Mouse (Mus musculus) intestine, embryonic 16.5 days (tissue): ENCODE data around the gene Srebf2. TPM values are rescaled to one million over a fixed set of nuclear protein-coding genes. Genes with fewer than 3 reads are reported as not detected.
A peak's percentile ranks its signal among the peaks of the same experiment; 100 is the strongest.

Experiments used
- ATAC-seq: fragments of 200-750 bp; cut with Nextera tagmentation; 2 replicates; pipeline ENCODE4 v1.8.0; 2017; ENCODE audit warnings: moderate TSS enrichment, moderate library complexity
- H3K27ac ChIP-seq: fragments of 300-500 bp; sonication (generic); 2 replicates; pipeline ENCODE4 v1.5.1; 2014; ENCODE audit warnings: mild to moderate bottlenecking, low read length
- H3K27me3 ChIP-seq: fragments of 300-500 bp; sonication (generic); replicated peaks from 2 replicates; pipeline ENCODE4 v1.6.1; 2014; ENCODE audit warnings: low read length, control low read depth, mixed read lengths; ENCODE audit not compliant: control insufficient read depth, insufficient read depth
- H3K36me3 ChIP-seq: fragments of 300-500 bp; sonication (generic); 2 replicates; pipeline ENCODE4 v1.6.1; 2014; ENCODE audit warnings: low read length, control low read depth; ENCODE audit not compliant: control insufficient read depth, insufficient read depth
- H3K4me1 ChIP-seq: fragments of 300-500 bp; sonication (generic); 2 replicates; pipeline ENCODE4 v1.6.1; 2014; ENCODE audit warnings: low read length, control low read depth, mixed read lengths; ENCODE audit not compliant: control insufficient read depth, insufficient read depth
- H3K4me2 ChIP-seq: fragments of 300-500 bp; sonication (generic); 2 replicates; pipeline ENCODE4 v1.6.1; 2014; ENCODE audit warnings: low read depth, low read length, control low read depth
- H3K4me3 ChIP-seq: fragments of 300-500 bp; sonication (generic); 2 replicates; pipeline ENCODE4 v1.5.1; 2014; ENCODE audit warnings: mild to moderate bottlenecking, low read length
- H3K9ac ChIP-seq: fragments of 300-500 bp; sonication (generic); 2 replicates; pipeline ENCODE4 v1.6.1; 2014; ENCODE audit warnings: low read depth, low read length
- H3K9me3 ChIP-seq: fragments of 300-500 bp; sonication (generic); 2 replicates; pipeline ENCODE4 v1.6.1; 2016; ENCODE audit warnings: low read length, control low read depth; ENCODE audit not compliant: control insufficient read depth
- WGBS: fragments of 180-500 bp; shearing (Covaris S2); extraction: QIAGEN DNeasy Blood & Tissue Kit; methylation state at CpG from one replicate; pipeline ENCODE4 v1.1.7; 2014; 5-methylcytosine and 5-hydroxymethylcytosine counted together
- polyA plus RNA-seq: library from polyadenylated mRNA; unstranded; fragments of >200 nt; fragmentation: Nextera tagmentation; extraction: Ambion mirVana; gene quantifications from 2 replicates; pipeline ENCODE4 v1.2.1, GENCODE M21; 2015

Srebf2 gene
- polyA plus RNA-seq, 1 experiment from 2014 or later, result 141 TPM

- Histone ChIP-seq H3K4me1 (peaks cover 20% of the 10 kb centered on the region), H3K4me3 (no peak overlapping the region)
These were observed 60.7 kb downstream of the Srebf2 start for GRCm38 (mm10) chr15:82207504-82208219.

DNA sequence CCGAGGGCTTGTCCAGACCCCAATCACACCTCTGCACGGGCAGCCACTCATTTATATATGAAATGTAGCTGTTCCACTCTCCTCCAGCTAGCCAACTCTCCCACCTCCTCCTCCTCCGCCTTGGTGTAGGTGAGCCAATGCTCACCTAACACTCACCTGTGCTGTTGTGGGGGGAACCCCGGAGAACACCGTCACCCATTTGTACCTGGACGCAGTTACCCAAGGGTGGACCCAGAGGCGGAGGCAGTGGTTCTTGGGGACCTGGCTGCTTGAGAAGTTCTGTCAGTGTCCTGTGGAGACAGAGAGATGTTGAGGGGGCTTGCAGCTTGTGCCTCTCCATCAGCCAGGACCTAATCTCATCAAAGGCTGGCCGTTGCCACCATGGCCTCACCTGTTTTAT, 61.3 kb downstream of the Srebf2 start:
- no peak for ATAC-seq
- 83% methylated on average over 8 of the region's 8 CpGs for WGBS
- 0 out of 2 replicates have a peak, but pooled peaks cover 7% of the 10 kb centered on the region for H3K36me3 ChIP-seq
- no peak overlapping the region for H3K4me3 ChIP-seq
- no peak overlapping the region for H3K27ac ChIP-seq
- H3K4me2 ChIP-seq, result no peak overlapping the region
- H3K4me1 ChIP-seq, result peaks cover 21% of the 10 kb centered on the region
- H3K9ac ChIP-seq, result no peak overlapping the region
- H3K27me3 ChIP-seq, result peaks cover 68% of the 10 kb centered on the region
- no peaks in the 10 kb centered on the region for H3K9me3 ChIP-seq

More at GRCm38 (mm10) chr15:82207504-82208219, 60.7 kb downstream of the Srebf2 start:
- 31% methylated on average over 30 of the region's 30 CpGs for WGBS
- no peak overlapping the region for H3K9ac ChIP-seq
- H3K27me3 ChIP-seq, result peaks cover 61% of the 10 kb centered on the region
- no peak overlapping the region for H3K27ac ChIP-seq
- no peaks in the 10 kb centered on the region for H3K9me3 ChIP-seq
- ATAC-seq, result no peak
- no peak overlapping the region for H3K4me2 ChIP-seq
- 0 out of 2 replicates have a peak, but pooled peaks cover 13% of the 10 kb centered on the region for H3K36me3 ChIP-seq

DNA sequence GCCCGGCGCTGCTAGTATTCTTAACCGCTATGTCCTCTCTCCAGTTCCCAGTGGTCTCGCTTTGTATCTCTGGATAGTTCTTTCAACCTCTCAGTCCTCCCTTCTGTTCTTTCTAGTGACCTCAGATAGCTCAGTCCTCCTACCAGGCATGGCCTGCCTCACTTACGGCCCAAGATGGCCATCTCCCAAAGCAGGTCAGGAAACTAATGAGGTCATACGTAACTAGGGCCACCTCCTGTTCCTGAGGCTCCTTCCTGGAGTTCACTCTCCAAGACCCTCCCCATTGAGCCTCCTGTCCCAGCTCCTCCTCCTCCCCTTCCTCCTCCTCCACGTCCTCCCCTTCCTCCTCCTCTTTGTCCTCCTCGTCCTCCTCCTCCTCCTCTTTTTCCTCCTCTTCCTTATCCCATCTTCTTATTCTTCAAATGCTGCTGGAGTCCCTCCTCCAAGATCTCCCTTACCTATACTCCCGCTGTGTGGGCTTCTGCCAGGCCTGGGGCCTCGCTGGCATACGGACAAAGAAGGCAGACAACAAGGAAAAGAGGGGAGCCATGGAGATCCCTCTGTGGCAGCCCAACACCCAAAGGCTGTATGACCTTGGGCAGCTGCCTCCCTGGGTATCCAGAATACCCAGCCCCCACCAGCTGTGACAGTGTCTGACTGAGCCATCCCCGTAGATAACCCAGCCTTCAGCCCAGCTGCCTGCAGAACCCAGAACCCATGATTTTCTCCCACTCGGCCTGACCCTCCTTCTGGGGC, 62.5 kb downstream of the Srebf2 start:
- Histone ChIP-seq H3K4me2 (no peak overlapping the region), H3K4me3 (no peak overlapping the region), H3K36me3 (0 out of 2 replicates have a peak, but pooled peaks cover 3% of the 10 kb centered on the region), H3K4me1 (peaks cover 21% of the 10 kb centered on the region), H3K27me3 (peaks cover 75% of the 10 kb centered on the region), H3K9ac (no peak overlapping the region), H3K27ac (no peak overlapping the region), H3K9me3 (no peaks in the 10 kb centered on the region)
- 81% methylated on average over 13 of the region's 13 CpGs for WGBS
- ATAC-seq, result no peak

- H3K4me2 ChIP-seq, result no peak overlapping the region
- H3K9me3 ChIP-seq, result no peaks in the 10 kb centered on the region
- H3K4me1 ChIP-seq, result peaks cover 21% of the 10 kb centered on the region
- WGBS, result 44% methylated on average over 1 of the region's 1 CpGs
- no peak overlapping the region for H3K27ac ChIP-seq
- peaks cover 84% of the 10 kb centered on the region for H3K27me3 ChIP-seq
- 0 out of 2 replicates have a peak, but pooled peaks cover 3% of the 10 kb centered on the region for H3K36me3 ChIP-seq
- H3K4me3 ChIP-seq, result no peak overlapping the region
- H3K9ac ChIP-seq, result no peak overlapping the region
- no peak for ATAC-seq
These were observed 63.8 kb downstream of the Srebf2 start for GRCm38 (mm10) chr15:82210801-82211200.

- H3K27me3 ChIP-seq, result peaks cover 86% of the 10 kb centered on the region
- H3K9ac ChIP-seq, result no peak overlapping the region
- WGBS, result 2% methylated on average over 10 of the region's 11 CpGs
- no peak overlapping the region for H3K4me3 ChIP-seq
- no peak for ATAC-seq
- H3K27ac ChIP-seq, result no peak overlapping the region
- H3K4me2 ChIP-seq, result no peak overlapping the region
- no peaks in the 10 kb centered on the region for H3K9me3 ChIP-seq
- H3K36me3 ChIP-seq, result no peaks in the 10 kb centered on the region
- H3K4me1 ChIP-seq, result peaks cover 16% of the 10 kb centered on the region
These were observed 64.3 kb downstream of the Srebf2 start for GRCm38 (mm10) chr15:82211281-82211680.

- H3K4me2 ChIP-seq, result peak overlapping the region; percentile 90
- peak overlapping the region; percentile 48 for H3K9ac ChIP-seq
These were observed 65.2 kb downstream of the Srebf2 start for GRCm38 (mm10) chr15:82211911-82212751.

DNA sequence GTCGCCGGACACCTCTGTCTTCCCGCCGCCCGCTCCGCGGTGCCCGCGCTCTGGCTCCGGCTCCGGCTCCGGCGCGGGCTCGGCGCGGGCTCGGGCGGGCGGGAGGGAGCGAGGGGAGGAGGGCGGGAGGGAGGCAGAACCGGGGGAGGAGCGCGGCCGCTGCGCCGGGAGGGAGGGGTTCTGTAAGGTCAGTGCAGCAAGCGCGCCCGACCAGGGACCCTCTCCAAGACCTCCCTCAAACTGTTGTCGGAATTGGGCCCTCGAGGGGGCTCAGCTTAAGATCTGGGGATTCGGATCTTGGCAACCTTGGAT, 65.7 kb downstream of the Srebf2 start, which contains the start of gene Shisa8:
Gene Shisa8 (minus strand): TSS at position 64 of the 312 bp plus-strand sequence.
- H3K9ac ChIP-seq, result peak within 1 kb of the TSS; percentile 48
- no peaks in the 10 kb centered on the region for H3K36me3 ChIP-seq
- H3K27ac ChIP-seq, result no peak within 1 kb of the TSS
- H3K4me2 ChIP-seq, result peak within 1 kb of the TSS; percentile 90
- H3K4me3 ChIP-seq, result peak within 1 kb of the TSS; percentile 49
- under 1% methylated on average over 16 of the region's 34 CpGs for WGBS
- peaks cover 82% of the 10 kb centered on the region for H3K27me3 ChIP-seq
- ATAC-seq, result peak; percentile 37
- H3K4me1 ChIP-seq, result peaks cover 12% of the 10 kb centered on the region
- no peaks in the 10 kb centered on the region for H3K9me3 ChIP-seq

More at GRCm38 (mm10) chr15:82211911-82212751, 65.2 kb downstream of the Srebf2 start:
- Histone ChIP-seq H3K27me3 (peaks cover 85% of the 10 kb centered on the region), H3K27ac (no peak overlapping the region), H3K4me1 (peaks cover 12% of the 10 kb centered on the region), H3K4me3 (peak overlapping the region; percentile 49), H3K36me3 (no peaks in the 10 kb centered on the region), H3K9me3 (no peaks in the 10 kb centered on the region)
- WGBS, result under 1% methylated on average over 100 of the region's 112 CpGs
- peak; percentile 49 for ATAC-seq

DNA sequence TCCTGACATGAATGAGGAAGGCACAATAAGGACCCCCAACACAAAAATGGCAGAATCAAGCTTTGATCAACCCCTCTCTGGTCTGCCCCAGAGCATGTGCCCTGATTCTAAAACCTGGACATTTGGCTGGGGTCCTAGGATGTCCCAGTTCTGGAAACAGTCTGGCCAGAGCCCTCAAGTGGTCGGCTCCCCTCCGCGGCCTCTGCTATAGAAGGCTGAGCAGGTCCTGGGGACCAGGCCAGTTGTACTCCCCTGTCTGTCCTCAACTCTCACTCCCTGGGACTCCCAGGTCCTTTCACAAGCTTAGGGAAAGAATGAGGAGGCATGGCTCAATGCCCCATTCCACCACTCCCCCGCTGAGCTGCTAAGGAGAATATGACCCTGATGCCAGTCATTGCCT, 66.2 kb downstream of the Srebf2 start:
- H3K4me3 ChIP-seq, result no peak overlapping the region
- WGBS, result 7% methylated on average over 4 of the region's 4 CpGs

More for the DNA sequence above, 66.2 kb downstream of the Srebf2 start:
- H3K27me3 ChIP-seq, result peaks cover 78% of the 10 kb centered on the region
- no peak overlapping the region for H3K9ac ChIP-seq
- H3K27ac ChIP-seq, result no peak overlapping the region
- ATAC-seq, result no peak
- peaks cover 12% of the 10 kb centered on the region for H3K4me1 ChIP-seq
- H3K4me2 ChIP-seq, result no peak overlapping the region
- H3K9me3 ChIP-seq, result no peaks in the 10 kb centered on the region
- H3K36me3 ChIP-seq, result no peaks in the 10 kb centered on the region
